Mouse (Mus musculus) cerebellum, adult 11 months (tissue): ENCODE results near the gene Dstn.

Experiments
- DNase-seq: peaks from one replicate; pipeline ENCODE4 v3.0.0; 2022

Dstn gene

GRCm38 (mm10) chr2:143955746-143956145 is 40.6 kb downstream of the Dstn start:
- no peak for DNase-seq

- no peak for DNase-seq
Observed at GRCm38 (mm10) chr2:143962192-143962591, 47.1 kb downstream of the Dstn start.

GRCm38 (mm10) chr2:143963318-143963717 is 48.2 kb downstream of the Dstn start:
- no peak for DNase-seq

- DNase-seq = no peak
Observed at GRCm38 (mm10) chr2:143969260-143969659, 54.1 kb downstream of the Dstn start.

- no peak for DNase-seq
Observed at GRCm38 (mm10) chr2:143970841-143971240, 55.7 kb downstream of the Dstn start.

GRCm38 (mm10) chr2:143971887-143972286 is 56.8 kb downstream of the Dstn start:
- no peak for DNase-seq

GRCm38 (mm10) chr2:143973161-143973560 is 58.0 kb downstream of the Dstn start:
- peak; percentile 41 for DNase-seq

GRCm38 (mm10) chr2:143975146-143975649 is 60.1 kb downstream of the Dstn start:
- DNase-seq = no peak

- no peak for DNase-seq
Observed at GRCm38 (mm10) chr2:143978444-143979147, 63.5 kb downstream of the Dstn start.

GRCm38 (mm10) chr2:143980781-143981398 is 65.8 kb downstream of the Dstn start:
- DNase-seq = peak; percentile 48

- no peak for DNase-seq
Observed at GRCm38 (mm10) chr2:143982152-143982551, 67.0 kb downstream of the Dstn start.

GRCm38 (mm10) chr2:143982901-143983300 is 67.8 kb downstream of the Dstn start:
- no peak for DNase-seq

- DNase-seq = no peak
Observed at GRCm38 (mm10) chr2:143983482-143983881, 68.4 kb downstream of the Dstn start.

GRCm38 (mm10) chr2:143987485-143987884 is 72.4 kb downstream of the Dstn start:
- no peak for DNase-seq

- no peak for DNase-seq
Observed at GRCm38 (mm10) chr2:143988016-143988415, 72.9 kb downstream of the Dstn start.

- DNase-seq = no peak
Observed at GRCm38 (mm10) chr2:143990997-143991396, 75.9 kb downstream of the Dstn start.

GRCm38 (mm10) chr2:143991964-143992672 is 77.0 kb downstream of the Dstn start:
- no peak for DNase-seq
